Mouse (Mus musculus) CD4-positive, CD25-positive, alpha-beta regulatory T cell, adult 9 weeks (primary cell): ENCODE results near the gene Zfp780b. TPM values are rescaled to one million over a fixed set of nuclear protein-coding genes. Genes with fewer than 3 reads are reported as not detected.

ENCODE experiments used
- polyA plus RNA-seq: library from polyadenylated mRNA; unstranded; fragments of 100-300 nt; shearing (Covaris generic); gene quantifications from one replicate; pipeline ENCODE4 v1.2.1, GENCODE M21; 2017

Gene Zfp780b
- polyA plus RNA-seq = 16.2 TPM

DNA sequence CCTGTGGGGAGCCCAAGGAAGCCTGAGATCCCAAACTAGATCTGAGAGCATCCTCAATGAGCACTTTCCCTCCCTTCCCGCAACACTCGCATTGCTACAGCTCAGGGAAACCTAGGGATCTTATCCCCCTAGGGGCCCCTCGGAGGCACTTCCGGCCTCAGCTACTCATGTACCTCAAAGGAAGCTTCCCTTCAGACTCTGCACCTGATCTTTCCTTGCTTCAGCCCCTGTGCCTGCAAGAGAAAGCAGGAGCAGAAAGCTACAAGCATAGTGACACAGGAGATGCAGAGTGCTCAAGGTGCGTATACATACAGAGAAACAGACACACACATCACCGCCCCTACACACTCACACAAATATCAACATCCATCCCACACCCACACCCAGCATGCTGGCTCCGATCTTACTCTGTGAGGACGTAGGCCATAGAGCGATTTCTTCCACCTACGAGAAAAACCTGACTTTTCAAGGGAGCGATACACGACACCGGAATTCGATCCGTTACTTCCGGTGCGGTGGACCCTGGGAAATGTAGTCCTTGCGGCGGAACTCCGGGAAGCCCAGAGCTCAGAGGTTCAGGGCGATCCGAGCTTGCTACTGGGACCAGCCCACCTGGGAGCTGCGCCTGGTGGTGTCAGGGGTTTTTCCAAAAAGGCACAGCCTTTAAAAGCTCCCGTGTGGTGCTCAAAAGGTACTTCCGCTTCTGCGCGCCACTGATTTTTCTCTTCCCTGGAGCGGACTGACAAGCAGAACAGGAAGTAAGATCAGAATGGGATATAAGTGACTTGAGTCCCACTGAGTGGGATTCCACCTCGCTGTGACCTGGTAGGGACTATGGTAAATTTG lies at the start of gene Zfp780b:
Gene Zfp780b (minus strand): TSS at position 489 of the 846 bp plus-strand sequence.

DNA sequence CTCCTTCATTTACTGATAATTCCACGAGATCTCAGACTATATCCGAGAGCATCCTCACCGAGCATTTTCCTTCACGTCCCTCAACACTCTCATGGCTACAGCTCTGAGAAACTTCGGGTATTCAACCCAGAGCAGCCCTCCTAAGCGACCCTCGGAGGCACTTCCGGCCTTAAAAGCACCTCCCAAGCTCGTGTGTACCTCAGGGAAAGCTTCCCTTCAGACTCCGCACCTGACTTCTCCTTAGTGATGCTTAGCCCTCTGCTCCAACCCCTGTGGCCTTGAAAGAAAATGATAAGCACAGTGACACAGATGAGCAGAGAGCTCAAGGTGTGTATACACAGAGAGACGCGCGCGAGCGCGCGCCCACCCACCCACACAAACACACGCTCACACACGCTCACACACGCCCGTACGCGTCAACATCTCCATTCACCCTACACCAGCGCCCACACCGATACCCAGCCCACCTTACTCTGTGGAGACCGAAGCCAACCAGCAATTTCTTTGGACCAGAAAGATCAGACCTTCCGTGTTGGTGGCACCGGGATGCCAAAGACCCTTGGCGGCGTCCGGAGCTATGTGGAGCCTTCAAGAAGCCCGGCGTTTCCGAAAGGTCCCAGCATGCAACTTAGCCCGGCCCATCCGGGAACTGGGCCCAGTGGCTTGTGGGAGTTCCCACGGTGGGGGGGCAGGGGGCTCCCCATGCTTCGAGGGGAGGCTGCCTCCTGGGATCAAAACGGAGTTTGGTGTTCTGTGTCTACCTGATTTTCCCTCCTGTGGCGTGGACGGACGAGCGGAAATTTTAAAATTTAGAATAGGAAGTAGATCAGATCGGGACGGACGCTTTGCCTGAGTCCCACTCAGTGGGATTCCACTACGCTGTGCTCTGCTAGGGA lies 34.8 kb upstream of the Zfp780b start, which contains the start of gene Zfp850:
Gene Zfp850 (minus strand): TSS at position 567 of the 896 bp plus-strand sequence.

GRCm38 (mm10) chr7:27928818-27929695 lies 49.9 kb downstream of the Zfp780b start, which contains the start of gene Zfp974:
Zfp974 (minus strand) TSS chr7:27929460.

Other genes starting within 250 kb of the Zfp780b start
- 23.6 TPM for gene Zfp60, start 247.8 kb downstream of the Zfp780b start, polyA plus RNA-seq
- 4.7 TPM for gene Zfp626, start 172.0 kb downstream of the Zfp780b start, polyA plus RNA-seq
- 12.8 TPM for gene Zfp59, start 140.6 kb downstream of the Zfp780b start, polyA plus RNA-seq
- gene Zfp607a, start 121.6 kb downstream of the Zfp780b start, polyA plus RNA-seq = 13.0 TPM
- 10.8 TPM for gene Zfp974, start 49.7 kb downstream of the Zfp780b start, polyA plus RNA-seq
- gene Zfp850, start 34.9 kb upstream of the Zfp780b start, polyA plus RNA-seq = 8.2 TPM
- gene Psmc4, start 70.9 kb upstream of the Zfp780b start, polyA plus RNA-seq = 231 TPM
- gene Fcgbp, start 92.1 kb upstream of the Zfp780b start, polyA plus RNA-seq = not detected
- gene 9530053A07Rik, start 150.3 kb upstream of the Zfp780b start, polyA plus RNA-seq = not detected
- gene Fbl, start 190.5 kb upstream of the Zfp780b start, polyA plus RNA-seq = 229 TPM
- gene Dyrk1b, start 200.3 kb upstream of the Zfp780b start, polyA plus RNA-seq = 4.7 TPM